Comparison of ENCODE assay signal across 18 mouse cellular contexts in genomic region chr7:49407688-49408087, GRCm38 (mm10).
"Had no signal": no experiment of that assay in that cellular context is flagged by ENCODE, and none has a peak within 500 bp of the region (broad histone marks: within the 10 kb centered on the region; RNA-seq: fewer than 3 reads in every experiment).

No protein-coding gene starts in this region.

- ATAC-seq: midbrain, embryonic 16.5 days had no signal

- H3K4me2 ChIP-seq: lung, embryonic 14.5 days; midbrain, embryonic 12.5 days; neural tube, embryonic 13.5 days; neural tube, embryonic 15.5 days had no signal

- H3K4me3 ChIP-seq: midbrain, embryonic 10.5 days; midbrain, embryonic 12.5 days; myocyte; neural tube, embryonic 13.5 days; neural tube, embryonic 15.5 days had no signal

- H3K36me3 ChIP-seq: neural tube, embryonic 15.5 days had no signal

- H3K27ac ChIP-seq: midbrain, embryonic 10.5 days; midbrain, embryonic 12.5 days; neural tube, embryonic 13.5 days; neural tube, embryonic 15.5 days had no signal

- H3K9ac ChIP-seq: lung, embryonic 14.5 days; midbrain, embryonic 12.5 days; neural tube, embryonic 13.5 days; neural tube, embryonic 15.5 days had no signal

- H3K9me3 ChIP-seq: midbrain, embryonic 10.5 days; midbrain, embryonic 12.5 days; neural tube, embryonic 13.5 days; neural tube, embryonic 15.5 days had no signal

- H3K27me3 ChIP-seq: midbrain, embryonic 12.5 days; neural tube, embryonic 13.5 days; neural tube, embryonic 15.5 days had no signal

- DNase-seq: lung, adult 18-20 months; lung, embryonic 14.5 days; lung, postnatal 10 days; lung, postnatal 4 days; retina, postnatal 1 day; right cerebral cortex, adult 18-20 months; right cerebral cortex, postnatal 25 days; right cerebral cortex, postnatal 4 days; spleen, adult 18-20 months; thymus, adult 18-20 months; thymus, postnatal 14 days; thymus, postnatal 36 days had no signal
